Mouse (Mus musculus) brown adipose tissue, adult 24 weeks (tissue): Measurements from ENCODE around the gene Farsb. TPM values are rescaled to one million over a fixed set of nuclear protein-coding genes. Genes with fewer than 3 reads are reported as not detected.

Experiments
- H3K27ac ChIP-seq: fragments of 200-500 bp; replicated peaks from 2 replicates; pipeline ENCODE4 v1.5.1; 2012; ENCODE audit warnings: low read depth, mild to moderate bottlenecking, low read length
- H3K4me1 ChIP-seq: fragments of 200-500 bp; 2 replicates; pipeline ENCODE4 v1.6.1; 2012; ENCODE audit warnings: low read length, mixed read lengths; ENCODE audit not compliant: control insufficient read depth, insufficient read depth, insufficient read length
- H3K4me3 ChIP-seq: fragments of 200-500 bp; 2 replicates; pipeline ENCODE4 v1.5.1; 2012; ENCODE audit warnings: low read depth, mild to moderate bottlenecking, low read length, moderate library complexity; ENCODE audit not compliant: insufficient read depth
- polyA plus RNA-seq: library from polyadenylated mRNA; stranded (reverse); fragments of >200 nt; gene quantifications from 2 replicates; pipeline ENCODE4 v1.2.4, GENCODE M21; 2012; ENCODE audit not compliant: missing spikeins, insufficient read depth, insufficient read length

Farsb gene
- 67.6 and 70.1 TPM in 2 replicates for polyA plus RNA-seq

- H3K4me1 ChIP-seq, result peaks cover 3% of the 10 kb centered on the region; the same call in 1 of the 2 replicates
- H3K4me3 ChIP-seq, result peak within 1 kb of the TSS; percentile 83
- peak within 1 kb of the TSS; percentile 83 for H3K27ac ChIP-seq
Observed at GRCm38 (mm10) chr1:78488752-78489492, at the start of gene Farsb. Gene Farsb (minus strand): TSS chr1:78488897.

GRCm38 (mm10) chr1:78538396-78538795, 49.7 kb upstream of the Farsb start:
- H3K4me1 ChIP-seq, result no peaks in the 10 kb centered on the region
- H3K4me3 ChIP-seq, result no peak overlapping the region
- no peak overlapping the region for H3K27ac ChIP-seq

- Histone ChIP-seq H3K4me3 (peak overlapping the region; percentile 24), H3K4me1 (no peaks in the 10 kb centered on the region), H3K27ac (0 out of 2 replicates have a peak overlapping the region, but pooled peaks have one; percentile 0)
Observed at GRCm38 (mm10) chr1:78537494-78538010, 48.9 kb upstream of the Farsb start.

GRCm38 (mm10) chr1:78536310-78537164, 47.8 kb upstream of the Farsb start:
- no peaks in the 10 kb centered on the region for H3K4me1 ChIP-seq
- no peak overlapping the region for H3K27ac ChIP-seq
- no peak overlapping the region; the same call in 1 of the 2 replicates for H3K4me3 ChIP-seq

GRCm38 (mm10) chr1:78534428-78535150, 45.9 kb upstream of the Farsb start:
- Histone ChIP-seq H3K4me3 (no peak overlapping the region), H3K4me1 (no peaks in the 10 kb centered on the region), H3K27ac (no peak overlapping the region)

- no peak overlapping the region for H3K27ac ChIP-seq
- no peak overlapping the region for H3K4me3 ChIP-seq
- H3K4me1 ChIP-seq, result no peaks in the 10 kb centered on the region
Observed at GRCm38 (mm10) chr1:78532184-78532800, 43.6 kb upstream of the Farsb start.

- Histone ChIP-seq H3K27ac (no peak overlapping the region), H3K4me1 (no peaks in the 10 kb centered on the region), H3K4me3 (no peak overlapping the region)
Observed at GRCm38 (mm10) chr1:78530500-78531215, 42.0 kb upstream of the Farsb start.

- Histone ChIP-seq H3K4me3 (no peak overlapping the region), H3K4me1 (no peaks in the 10 kb centered on the region), H3K27ac (no peak overlapping the region)
Observed at GRCm38 (mm10) chr1:78529011-78529410, 40.3 kb upstream of the Farsb start.

- no peaks in the 10 kb centered on the region for H3K4me1 ChIP-seq
- no peak overlapping the region for H3K27ac ChIP-seq
- H3K4me3 ChIP-seq, result no peak overlapping the region
Observed at GRCm38 (mm10) chr1:78528356-78528755, 39.7 kb upstream of the Farsb start.

- Histone ChIP-seq H3K4me1 (no peaks in the 10 kb centered on the region), H3K4me3 (no peak overlapping the region), H3K27ac (no peak overlapping the region)
Observed at GRCm38 (mm10) chr1:78525189-78525886, 36.6 kb upstream of the Farsb start.

- H3K4me3 ChIP-seq, result no peak overlapping the region
- H3K27ac ChIP-seq, result no peak overlapping the region
- no peaks in the 10 kb centered on the region for H3K4me1 ChIP-seq
Observed at GRCm38 (mm10) chr1:78518907-78519306, 30.2 kb upstream of the Farsb start.

- Histone ChIP-seq H3K4me3 (no peak overlapping the region), H3K4me1 (peaks cover 4% of the 10 kb centered on the region; the same call in 1 of the 2 replicates), H3K27ac (no peak overlapping the region)
Observed at GRCm38 (mm10) chr1:78512756-78513155, 24.1 kb upstream of the Farsb start.

- peak within 1 kb of the TSS; percentile 55 for H3K4me3 ChIP-seq
Observed at GRCm38 (mm10) chr1:78511621-78512160, 23.0 kb upstream of the Farsb start, which contains the start of gene BC035947. Gene BC035947 (minus strand): TSS chr1:78512158.

More at GRCm38 (mm10) chr1:78511621-78512160, 23.0 kb upstream of the Farsb start, which contains the start of gene BC035947:
- Histone ChIP-seq H3K27ac (no peak within 1 kb of the TSS), H3K4me1 (peaks cover 4% of the 10 kb centered on the region; the same call in 1 of the 2 replicates)
